Mouse (Mus musculus): ENCODE results near the gene Thoc7. TPM values are rescaled to one million over a fixed set of nuclear protein-coding genes. Genes with fewer than 3 reads are reported as not detected.
A peak's percentile ranks its signal among the peaks of the same experiment; 100 is the strongest.

Gene Thoc7
- polyA plus RNA-seq (2014; fragmentation: Nextera tagmentation; extraction: Ambion mirVana), result 198 and 202 TPM in 2 replicates

DNA sequence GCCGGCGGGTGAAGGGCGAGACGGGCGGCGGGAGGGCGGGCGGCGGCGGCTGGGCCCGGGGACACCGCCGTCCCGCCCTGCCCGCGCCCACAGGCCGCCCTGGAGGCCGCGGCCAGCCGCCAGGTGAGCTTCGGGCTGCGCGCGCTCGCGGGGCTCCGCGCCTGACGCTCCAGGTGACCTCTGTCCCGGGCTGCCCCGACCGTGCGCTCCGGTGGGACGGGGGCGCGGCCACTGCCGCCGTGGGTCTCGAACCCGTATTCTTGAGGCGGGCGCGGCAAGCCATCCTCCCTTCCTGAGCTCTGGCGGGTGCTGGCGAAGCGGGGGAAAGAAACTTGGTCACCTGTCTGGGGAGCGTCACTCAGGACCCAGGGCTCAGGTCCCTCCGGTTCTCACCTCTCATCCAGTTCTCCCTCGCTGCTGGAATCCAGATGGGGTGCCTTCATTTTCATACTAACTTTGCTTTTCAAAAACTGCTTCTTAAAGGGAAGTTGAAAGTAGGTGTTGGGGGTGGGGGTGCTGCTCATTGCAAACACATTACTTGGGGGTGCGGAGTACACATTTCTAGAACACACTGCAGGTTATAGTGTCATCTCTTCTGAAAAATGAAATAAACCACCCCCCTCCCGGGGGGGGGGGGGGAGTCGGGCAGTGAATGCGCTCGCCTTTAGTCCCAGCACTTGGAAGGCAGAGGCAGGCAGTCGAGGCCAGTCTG, at the start of gene Thoc7, which contains the start of gene Atxn7:
Thoc7 (minus strand) TSS at position 452 of the 712 bp plus-strand sequence.
Atxn7 (plus strand) TSS at position 40 of the 712 bp plus-strand sequence.
- ATAC-seq (replicated peaks; ENCODE audit: low FRiP score, low TSS enrichment, low read depth) (peak; percentile 72), DNase-seq (ENCODE audit: low spot score) (peak; percentile 85)
- peak within 1 kb of the TSS; percentile 56 for H3K4me2 ChIP-seq (ENCODE audit: low read length)
- no peaks in the 10 kb centered on the region for H3K27me3 ChIP-seq (replicated peaks; ENCODE audit: control insufficient read depth, insufficient read depth, low read length)
- H3K36me3 ChIP-seq (ENCODE audit: control insufficient read depth, insufficient read depth, low read length), result peaks cover 4% of the 10 kb centered on the region; the same call in 1 of the 2 replicates
- H3K9ac ChIP-seq (ENCODE audit: low read length), result peak within 1 kb of the TSS; percentile 98
- peak within 1 kb of the TSS; percentile 93 for H3K4me3 ChIP-seq (ENCODE audit: low read depth, low read length)
- peaks cover 5% of the 10 kb centered on the region for H3K4me1 ChIP-seq (replicated peaks; ENCODE audit: control insufficient read depth, insufficient read depth, low read length)
- 2% methylated on average over 51 of the region's 56 CpGs for WGBS
- peak within 1 kb of the TSS; percentile 93 for H3K27ac ChIP-seq (ENCODE audit: low read depth)
- H3K9me3 ChIP-seq (ENCODE audit: control insufficient read depth, low read length), result no peaks in the 10 kb centered on the region

DNA sequence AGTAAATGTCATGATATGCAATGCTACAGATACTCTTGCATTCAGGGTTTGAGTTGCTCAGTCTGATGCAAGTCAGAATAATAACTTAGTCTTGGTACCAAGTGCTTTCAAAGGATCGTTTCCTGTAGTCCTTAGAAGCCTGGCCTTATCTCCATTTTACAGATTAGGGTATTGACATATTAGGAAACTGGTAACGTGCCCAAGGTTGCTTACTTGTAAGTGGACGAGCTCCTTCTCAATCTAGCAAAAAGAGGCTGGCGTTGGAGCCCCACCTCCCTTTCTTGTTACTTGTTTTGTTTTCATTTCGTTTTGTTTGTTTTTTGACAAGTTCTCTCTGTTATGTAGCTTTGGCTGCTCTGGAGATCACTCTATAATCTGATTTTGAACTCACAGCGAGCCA, 48.1 kb upstream of the Thoc7 start:
- ATAC-seq (replicated peaks; ENCODE audit: low FRiP score, low TSS enrichment, low read depth) (no peak), DNase-seq (ENCODE audit: low spot score) (no peak)
- Histone ChIP-seq H3K4me3 (ENCODE audit: low read depth, low read length) (no peak overlapping the region), H3K4me2 (ENCODE audit: low read length) (no peak overlapping the region), H3K27ac (ENCODE audit: low read depth) (no peak overlapping the region), H3K27me3 (replicated peaks; ENCODE audit: control insufficient read depth, insufficient read depth, low read length) (no peaks in the 10 kb centered on the region), H3K4me1 (replicated peaks; ENCODE audit: control insufficient read depth, insufficient read depth, low read length) (peaks cover 12% of the 10 kb centered on the region; the same call in 1 of the 2 replicates), H3K36me3 (ENCODE audit: control insufficient read depth, insufficient read depth, low read length) (no peaks in the 10 kb centered on the region), H3K9me3 (ENCODE audit: control insufficient read depth, low read length) (no peaks in the 10 kb centered on the region), H3K9ac (ENCODE audit: low read length) (no peak overlapping the region)
- 69% methylated on average over 6 of the region's 6 CpGs for WGBS

DNA sequence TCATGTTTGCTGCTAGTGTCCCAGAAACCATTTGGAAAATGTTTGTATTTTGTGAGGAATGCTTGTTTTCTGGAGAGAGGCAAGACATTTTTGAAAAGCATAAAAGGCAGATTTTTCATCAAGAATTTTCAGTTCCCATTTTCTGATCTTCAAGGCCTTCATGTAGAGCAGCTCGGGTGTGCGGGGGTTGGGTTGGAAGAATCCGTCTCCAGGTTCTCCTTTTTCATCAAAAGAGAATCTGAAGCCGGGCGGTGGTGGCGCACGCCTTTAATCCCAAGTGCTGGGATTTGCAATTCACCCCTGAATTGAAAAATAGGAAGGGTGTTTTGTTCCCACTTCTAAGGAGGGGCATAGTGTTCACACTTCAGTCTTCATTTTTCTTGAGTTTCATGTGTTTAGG, 41.1 kb upstream of the Thoc7 start:
- 97% methylated on average over 7 of the region's 7 CpGs for WGBS
- Histone ChIP-seq H3K4me2 (ENCODE audit: low read length) (no peak overlapping the region), H3K36me3 (ENCODE audit: control insufficient read depth, insufficient read depth, low read length) (no peaks in the 10 kb centered on the region), H3K27ac (ENCODE audit: low read depth) (no peak overlapping the region), H3K4me1 (replicated peaks; ENCODE audit: control insufficient read depth, insufficient read depth, low read length) (no peaks in the 10 kb centered on the region), H3K27me3 (replicated peaks; ENCODE audit: control insufficient read depth, insufficient read depth, low read length) (no peaks in the 10 kb centered on the region), H3K9ac (ENCODE audit: low read length) (no peak overlapping the region), H3K4me3 (ENCODE audit: low read depth, low read length) (no peak overlapping the region), H3K9me3 (ENCODE audit: control insufficient read depth, low read length) (no peaks in the 10 kb centered on the region)
- DNase-seq (ENCODE audit: low spot score), result no peak
- no peak for ATAC-seq (replicated peaks; ENCODE audit: low FRiP score, low TSS enrichment, low read depth)

DNA sequence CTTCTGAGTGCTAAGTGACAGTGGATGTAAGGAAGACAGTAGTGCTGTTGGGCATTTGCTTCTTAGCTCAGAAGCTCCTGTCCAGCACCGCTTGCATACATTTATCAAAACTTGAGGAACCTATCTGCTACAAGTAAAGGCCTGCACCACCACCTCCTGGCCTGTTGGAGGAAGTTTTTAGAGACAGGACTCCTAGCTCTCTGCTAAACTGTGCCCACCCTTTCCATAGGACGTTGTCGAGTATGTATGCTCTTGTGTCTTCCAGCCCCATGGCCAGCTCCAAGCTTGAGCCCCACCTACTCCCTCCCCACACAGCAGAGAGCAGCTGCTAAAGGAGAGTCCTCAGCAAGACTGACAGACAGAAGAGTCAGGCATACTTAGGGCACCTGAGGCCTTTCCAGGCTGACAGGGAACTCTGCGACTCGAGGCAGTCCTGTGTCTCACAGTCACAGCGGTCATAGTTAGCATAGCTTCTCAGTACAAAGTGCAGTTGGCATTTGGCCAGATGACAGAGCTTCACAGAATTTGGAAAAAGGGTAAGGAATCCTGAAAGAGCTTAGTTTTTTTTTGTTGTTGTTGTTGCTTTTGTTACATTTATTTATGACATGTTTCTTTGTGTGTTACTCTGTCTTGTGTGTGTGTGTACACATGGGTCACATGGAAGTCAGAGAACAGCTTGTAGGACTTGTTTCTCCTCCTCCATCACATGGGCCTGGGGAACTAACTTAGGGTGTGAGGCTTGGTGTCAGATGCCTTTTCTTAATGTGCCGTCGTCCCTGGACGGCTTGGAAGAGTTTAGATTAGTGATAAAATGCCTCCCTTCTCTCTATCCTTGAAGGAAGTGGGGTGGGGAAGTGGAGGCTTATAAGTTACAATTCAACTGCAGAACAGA, 33.8 kb upstream of the Thoc7 start:
- no peaks in the 10 kb centered on the region for H3K27me3 ChIP-seq (replicated peaks; ENCODE audit: control insufficient read depth, insufficient read depth, low read length)
- WGBS, result 52% methylated on average over 9 of the region's 9 CpGs
- no peaks in the 10 kb centered on the region for H3K36me3 ChIP-seq (ENCODE audit: control insufficient read depth, insufficient read depth, low read length)
- no peaks in the 10 kb centered on the region for H3K4me1 ChIP-seq (replicated peaks; ENCODE audit: control insufficient read depth, insufficient read depth, low read length)
- DNase-seq (ENCODE audit: low spot score) (no peak), ATAC-seq (replicated peaks; ENCODE audit: low FRiP score, low TSS enrichment, low read depth) (no peak)
- no peak overlapping the region for H3K9ac ChIP-seq (ENCODE audit: low read length)
- no peak overlapping the region for H3K4me2 ChIP-seq (ENCODE audit: low read length)
- H3K4me3 ChIP-seq (ENCODE audit: low read depth, low read length), result no peak overlapping the region
- H3K27ac ChIP-seq (ENCODE audit: low read depth), result no peak overlapping the region
- no peaks in the 10 kb centered on the region for H3K9me3 ChIP-seq (ENCODE audit: control insufficient read depth, low read length)

DNA sequence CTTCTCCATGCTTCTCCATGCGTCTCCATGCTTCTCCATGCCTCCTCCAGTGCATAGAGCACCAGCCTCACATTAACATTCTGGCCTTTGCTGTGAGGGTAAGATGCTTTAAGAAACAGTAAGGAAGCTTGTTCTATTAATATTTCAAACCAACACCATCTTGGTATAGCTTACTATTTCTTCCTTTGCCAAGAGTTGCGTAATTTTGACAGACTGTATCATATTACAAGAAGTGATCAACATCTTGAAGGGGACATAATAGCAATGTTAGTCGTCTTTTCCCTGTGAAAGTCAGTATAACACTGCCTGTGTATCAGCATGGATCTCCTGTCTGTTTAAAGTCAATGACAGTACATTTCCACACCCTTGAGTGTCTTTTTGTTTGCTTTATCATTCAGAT, 29.1 kb upstream of the Thoc7 start:
- Histone ChIP-seq H3K9ac (ENCODE audit: low read length) (no peak overlapping the region), H3K9me3 (ENCODE audit: control insufficient read depth, low read length) (no peaks in the 10 kb centered on the region), H3K36me3 (ENCODE audit: control insufficient read depth, insufficient read depth, low read length) (no peaks in the 10 kb centered on the region), H3K4me1 (replicated peaks; ENCODE audit: control insufficient read depth, insufficient read depth, low read length) (no peaks in the 10 kb centered on the region), H3K4me3 (ENCODE audit: low read depth, low read length) (no peak overlapping the region), H3K4me2 (ENCODE audit: low read length) (no peak overlapping the region), H3K27ac (ENCODE audit: low read depth) (no peak overlapping the region), H3K27me3 (replicated peaks; ENCODE audit: control insufficient read depth, insufficient read depth, low read length) (no peaks in the 10 kb centered on the region)
- ATAC-seq (replicated peaks; ENCODE audit: low FRiP score, low TSS enrichment, low read depth) (no peak), DNase-seq (ENCODE audit: low spot score) (no peak)
- 85% methylated on average over 3 of the region's 3 CpGs for WGBS

DNA sequence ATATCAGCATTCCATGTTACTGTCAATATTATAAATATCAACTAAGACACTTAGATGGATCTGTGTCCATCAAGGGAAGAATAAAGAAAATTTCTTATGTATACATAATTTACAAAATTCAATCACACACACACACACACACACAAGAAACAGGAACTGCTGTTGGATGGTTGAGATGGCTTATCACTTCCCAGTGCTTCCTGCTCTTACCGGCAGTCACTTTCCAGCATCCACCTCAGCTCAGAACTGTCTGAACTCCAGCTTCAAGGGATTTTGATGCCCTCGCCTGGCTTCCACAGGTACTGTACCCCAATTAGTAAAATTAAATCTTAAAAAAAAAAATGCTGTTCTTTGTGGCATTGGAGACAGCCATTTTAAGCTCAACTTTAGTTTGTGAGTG, 26.7 kb upstream of the Thoc7 start:
- no peak overlapping the region for H3K4me2 ChIP-seq (ENCODE audit: low read length)
- no peaks in the 10 kb centered on the region for H3K9me3 ChIP-seq (ENCODE audit: control insufficient read depth, low read length)
- DNase-seq (ENCODE audit: low spot score), result no peak
- no peak for ATAC-seq (replicated peaks; ENCODE audit: low FRiP score, low TSS enrichment, low read depth)
- no peak overlapping the region for H3K27ac ChIP-seq (ENCODE audit: low read depth)
- no peaks in the 10 kb centered on the region for H3K27me3 ChIP-seq (replicated peaks; ENCODE audit: control insufficient read depth, insufficient read depth, low read length)
- WGBS, result 53% methylated on average over 2 of the region's 2 CpGs
- H3K4me3 ChIP-seq (ENCODE audit: low read depth, low read length), result no peak overlapping the region
- H3K36me3 ChIP-seq (ENCODE audit: control insufficient read depth, insufficient read depth, low read length), result no peaks in the 10 kb centered on the region
- no peaks in the 10 kb centered on the region for H3K4me1 ChIP-seq (replicated peaks; ENCODE audit: control insufficient read depth, insufficient read depth, low read length)
- no peak overlapping the region for H3K9ac ChIP-seq (ENCODE audit: low read length)

DNA sequence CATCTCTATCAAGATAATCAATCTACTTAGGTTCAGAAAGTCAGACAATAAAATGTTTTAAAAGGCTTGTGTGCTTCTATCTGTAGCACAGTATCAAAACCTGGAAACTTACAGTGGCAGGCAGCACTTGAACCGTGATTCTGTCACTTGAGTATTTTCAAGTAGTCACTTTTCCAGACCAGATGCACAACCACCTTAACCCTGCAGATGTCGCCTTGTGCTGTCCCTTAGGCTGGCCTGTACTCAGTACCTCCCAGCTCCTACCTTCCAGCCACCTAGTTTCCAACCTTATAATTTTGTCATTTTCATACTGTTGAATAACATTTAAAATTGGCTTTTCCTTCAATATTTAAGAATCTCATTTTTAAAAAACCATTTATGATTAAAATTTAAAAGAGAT, 20.5 kb upstream of the Thoc7 start:
- Histone ChIP-seq H3K9ac (ENCODE audit: low read length) (no peak overlapping the region), H3K9me3 (ENCODE audit: control insufficient read depth, low read length) (no peaks in the 10 kb centered on the region), H3K4me3 (ENCODE audit: low read depth, low read length) (no peak overlapping the region), H3K4me2 (ENCODE audit: low read length) (no peak overlapping the region), H3K27me3 (replicated peaks; ENCODE audit: control insufficient read depth, insufficient read depth, low read length) (no peaks in the 10 kb centered on the region), H3K27ac (ENCODE audit: low read depth) (no peak overlapping the region), H3K4me1 (replicated peaks; ENCODE audit: control insufficient read depth, insufficient read depth, low read length) (no peaks in the 10 kb centered on the region), H3K36me3 (ENCODE audit: control insufficient read depth, insufficient read depth, low read length) (no peaks in the 10 kb centered on the region)
- DNase-seq (ENCODE audit: low spot score) (no peak), ATAC-seq (replicated peaks; ENCODE audit: low FRiP score, low TSS enrichment, low read depth) (no peak)
- 54% methylated on average over 2 of the region's 2 CpGs for WGBS

DNA sequence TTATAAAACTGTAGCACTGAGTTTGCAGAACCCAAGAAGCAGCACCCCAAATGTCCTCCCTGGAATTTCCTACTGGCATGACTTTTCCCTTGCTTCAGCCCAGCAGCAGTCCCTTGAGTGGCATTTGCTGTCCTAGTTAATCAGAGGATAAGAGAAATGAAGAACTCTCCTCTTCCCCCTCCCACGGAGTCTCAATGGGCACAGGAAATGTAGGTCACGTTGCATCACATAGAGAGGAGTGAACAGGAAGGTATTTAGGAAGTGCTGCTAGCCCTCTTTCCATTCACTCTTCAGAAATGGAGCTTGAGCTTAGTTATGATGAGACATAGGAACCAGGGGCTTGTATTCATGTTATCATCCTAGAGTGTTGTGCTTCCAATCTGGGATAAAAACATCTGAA, 19.6 kb upstream of the Thoc7 start:
- DNase-seq (ENCODE audit: low spot score) (no peak), ATAC-seq (replicated peaks; ENCODE audit: low FRiP score, low TSS enrichment, low read depth) (no peak)
- Histone ChIP-seq H3K9me3 (ENCODE audit: control insufficient read depth, low read length) (no peaks in the 10 kb centered on the region), H3K36me3 (ENCODE audit: control insufficient read depth, insufficient read depth, low read length) (no peaks in the 10 kb centered on the region), H3K27ac (ENCODE audit: low read depth) (no peak overlapping the region), H3K9ac (ENCODE audit: low read length) (no peak overlapping the region), H3K27me3 (replicated peaks; ENCODE audit: control insufficient read depth, insufficient read depth, low read length) (no peaks in the 10 kb centered on the region), H3K4me3 (ENCODE audit: low read depth, low read length) (no peak overlapping the region), H3K4me1 (replicated peaks; ENCODE audit: control insufficient read depth, insufficient read depth, low read length) (no peaks in the 10 kb centered on the region), H3K4me2 (ENCODE audit: low read length) (no peak overlapping the region)
- WGBS, result 33% methylated on average over 2 of the region's 2 CpGs
